Mouse (Mus musculus): Measurements from ENCODE around the gene Rarb.

DNA sequence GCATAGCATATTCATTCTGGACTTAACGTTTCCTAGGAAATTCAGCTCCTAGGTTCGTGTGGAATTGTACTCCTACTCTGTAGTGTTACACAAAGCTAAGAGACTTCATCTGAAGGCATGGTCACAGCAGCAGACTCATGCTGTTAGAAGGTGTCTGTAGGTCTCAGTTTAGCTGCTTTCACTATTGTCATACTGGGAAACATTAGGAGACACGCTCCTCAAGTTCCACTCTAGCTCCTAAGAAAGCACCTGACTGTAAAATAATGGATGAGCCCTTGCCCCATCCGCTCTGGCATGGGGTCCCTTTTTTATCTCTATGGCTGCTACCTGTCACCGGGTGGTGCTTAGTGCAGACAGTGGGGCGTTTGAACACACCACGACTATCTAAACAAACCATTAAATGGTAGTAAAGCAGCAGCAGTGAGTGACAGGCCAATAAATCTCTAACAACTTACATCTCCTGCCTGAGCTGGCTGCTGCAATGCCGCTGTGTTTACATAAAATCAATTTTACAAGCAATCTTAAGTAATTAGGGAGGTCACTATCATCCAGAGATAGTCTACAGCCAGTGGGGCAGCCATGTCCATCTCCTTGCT, 214.4 kb downstream of the Rarb start:
- no peak for TF ChIP-seq GATA1 (IDR thresholded peaks at IDR 0.05; ENCODE audit: borderline replicate concordance, low read length)
- no peak for TF ChIP-seq CTCF (IDR thresholded peaks at IDR 0.05; ENCODE audit: low read depth, low read length)
- no peak for TF ChIP-seq POLR2AphosphoS5 (IDR thresholded peaks at IDR 0.05; ENCODE audit: insufficient replicate concordance, low read depth, low read length)
- TF ChIP-seq TAL1 (conservative IDR thresholded peaks at IDR 0.05; ENCODE audit: low read depth, low read length), result no peak
